Mouse (Mus musculus) layer of hippocampus, adult 9-11 months (tissue): Measurements from ENCODE around the gene Lmnb2.

Experiments used
- DNase-seq: peaks from one replicate; pipeline ENCODE4 v3.0.0; 2022

The Lmnb2 gene

GRCm38 (mm10) chr10:80917779-80918434 is at the start of gene Lmnb2:
TSS of gene Lmnb2 (minus strand) at chr10:80918245.
- peak; percentile 89 for DNase-seq

GRCm38 (mm10) chr10:80967101-80967656 is 49.1 kb upstream of the Lmnb2 start:
- no peak for DNase-seq

DNA sequence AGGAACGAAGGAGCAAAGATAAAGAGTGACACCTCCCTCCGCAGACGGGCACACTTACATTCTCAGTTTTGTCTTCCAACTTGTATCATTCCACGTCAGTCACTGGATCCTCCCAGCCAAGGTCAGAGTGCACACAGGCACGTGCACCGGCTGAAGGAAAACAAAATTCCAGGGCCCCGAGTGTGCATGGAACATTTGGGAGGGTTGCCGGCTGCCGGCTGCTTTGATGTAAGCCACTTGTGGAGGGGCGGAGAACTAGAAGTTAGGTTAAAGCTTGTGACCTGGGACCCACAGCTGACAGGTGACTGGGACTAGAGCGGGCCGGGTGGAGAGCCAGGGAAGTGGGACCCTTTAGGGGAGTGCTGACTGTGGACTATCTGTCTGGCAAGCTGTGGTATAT is 48.3 kb upstream of the Lmnb2 start:
- DNase-seq, result no peak

GRCm38 (mm10) chr10:80963031-80963975 is 45.3 kb upstream of the Lmnb2 start:
- DNase-seq, result peak; percentile 69

GRCm38 (mm10) chr10:80962585-80962984 is 44.5 kb upstream of the Lmnb2 start:
- DNase-seq, result peak; percentile 36

- no peak for DNase-seq
Observed at GRCm38 (mm10) chr10:80962051-80962472, 44.0 kb upstream of the Lmnb2 start.

GRCm38 (mm10) chr10:80960551-80961508 is 42.8 kb upstream of the Lmnb2 start:
- no peak for DNase-seq

DNA sequence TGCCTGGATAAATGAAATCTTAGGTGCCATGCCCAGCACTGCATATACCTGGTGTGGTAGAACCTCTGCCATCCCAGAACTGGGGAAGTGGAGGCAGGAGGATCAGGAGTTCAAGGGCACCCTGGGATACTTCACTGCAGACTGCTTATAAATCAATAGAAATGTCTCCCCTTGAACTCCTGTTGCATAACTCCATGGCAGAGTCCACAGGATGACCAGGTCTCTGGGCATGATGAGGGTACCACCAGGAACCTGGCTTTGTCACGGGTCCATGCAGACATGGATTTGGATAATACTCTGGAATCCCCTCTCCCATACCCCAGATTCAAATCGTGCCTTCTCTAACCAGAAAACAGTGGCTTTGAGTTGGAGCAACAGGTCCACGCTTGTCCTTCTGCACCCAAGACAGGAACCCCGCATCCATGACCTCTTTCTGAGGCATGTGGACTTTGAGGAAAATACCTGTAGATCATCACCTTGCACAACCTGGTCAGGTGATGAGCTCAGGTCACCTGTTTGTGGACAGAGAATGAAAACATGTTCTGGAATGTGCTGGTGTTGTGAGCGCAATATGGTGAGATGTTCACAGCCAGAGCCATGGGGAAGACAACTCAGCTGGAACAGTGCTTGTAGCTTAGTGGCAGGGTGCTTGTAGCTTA is 41.1 kb upstream of the Lmnb2 start:
- DNase-seq, result no peak

DNA sequence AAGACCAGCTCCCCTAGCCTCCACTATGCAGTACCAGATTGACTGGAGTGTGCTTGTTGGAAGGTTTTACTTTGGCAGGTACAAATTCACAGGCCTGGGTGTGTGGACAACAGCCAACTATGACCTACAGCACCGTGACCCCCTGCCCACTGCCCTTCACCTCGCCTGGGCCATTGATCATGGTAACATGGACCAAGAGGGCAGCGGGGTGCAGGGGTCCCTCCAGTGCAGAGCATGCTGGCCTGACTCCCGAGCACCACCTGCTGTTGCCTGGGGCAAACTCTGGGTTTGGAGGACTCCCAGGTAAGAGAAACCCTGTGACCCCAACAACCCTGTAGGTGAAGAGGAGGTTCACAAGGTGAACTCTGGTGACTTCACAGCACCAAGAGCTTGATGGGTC is 39.7 kb upstream of the Lmnb2 start:
- no peak for DNase-seq

DNA sequence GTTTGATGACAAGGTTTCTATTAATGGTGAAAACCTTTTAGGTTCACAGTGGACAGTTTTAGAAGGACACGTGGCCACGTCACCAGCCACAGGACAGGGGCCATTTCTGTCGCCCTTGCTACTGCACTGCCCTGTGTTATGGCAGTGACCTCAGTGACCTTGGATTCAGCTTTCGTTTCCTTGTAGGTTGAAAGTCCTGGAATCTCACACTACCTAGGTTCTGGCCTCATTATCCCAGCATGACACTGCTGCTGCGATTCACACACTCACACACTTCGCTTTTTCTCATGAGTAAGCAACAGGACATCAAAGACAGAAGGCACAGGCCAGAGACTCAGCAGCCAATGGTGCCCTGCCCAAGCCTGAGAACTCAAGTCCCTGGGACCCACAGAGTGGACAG is 38.9 kb upstream of the Lmnb2 start:
- no peak for DNase-seq

DNA sequence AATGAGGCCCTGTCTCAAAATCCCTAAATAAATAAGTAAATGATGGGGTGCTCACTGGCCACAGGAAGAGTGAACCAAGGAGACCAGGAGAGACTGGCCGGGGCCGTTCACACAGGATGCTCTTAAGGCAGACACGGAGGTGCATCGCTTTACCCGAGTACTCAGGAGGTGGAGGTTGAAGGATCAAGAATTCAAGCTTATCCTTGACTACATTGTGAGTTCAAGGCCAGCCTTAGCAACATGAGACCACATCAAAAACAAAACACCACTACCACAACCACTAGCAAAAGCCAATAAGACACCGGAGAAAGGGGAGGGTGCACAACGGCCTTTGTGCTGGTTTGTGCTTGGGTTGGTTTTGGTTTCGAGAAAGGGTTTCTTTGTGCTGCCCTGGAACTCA is 38.3 kb upstream of the Lmnb2 start:
- DNase-seq, result no peak

DNA sequence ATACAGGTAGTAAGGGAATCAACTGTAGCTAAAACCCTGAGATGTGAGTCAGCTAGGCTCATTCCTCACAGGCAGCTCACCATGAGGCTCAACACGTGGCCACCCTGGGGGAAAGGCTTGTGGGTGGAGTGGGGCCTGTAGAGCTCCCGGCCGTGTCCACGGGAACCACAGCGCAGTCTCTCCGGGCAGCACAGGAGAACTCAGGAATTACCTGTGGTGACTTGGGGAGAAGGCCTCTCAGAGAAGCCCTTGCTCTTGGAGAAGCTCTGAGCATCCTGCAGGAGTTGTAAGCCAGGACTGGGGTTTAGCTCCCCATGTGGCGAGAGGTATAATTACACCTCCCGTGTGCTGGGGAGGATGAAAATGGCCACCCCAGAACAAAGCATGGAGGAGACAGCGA is 37.5 kb upstream of the Lmnb2 start:
- peak; percentile 40 for DNase-seq

DNA sequence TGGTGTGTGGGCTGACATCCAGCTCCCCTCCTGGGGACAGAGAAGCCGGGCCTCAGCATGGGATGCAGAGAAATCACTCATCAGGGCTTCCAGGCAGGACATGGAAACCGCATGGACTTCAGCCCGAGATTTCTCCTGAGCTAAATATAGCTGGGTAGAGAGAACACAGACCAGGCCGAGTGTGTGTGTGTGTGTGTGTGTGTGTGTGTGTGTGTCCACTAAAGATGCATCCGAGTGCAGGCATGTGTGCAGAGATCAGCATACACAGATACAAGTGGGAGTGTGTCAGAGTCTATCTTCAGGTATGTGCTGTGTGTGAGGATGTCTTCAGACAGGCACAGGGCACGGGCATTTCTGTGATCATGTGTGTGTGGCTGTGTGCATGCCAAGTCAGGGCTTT is 36.8 kb upstream of the Lmnb2 start:
- DNase-seq, result no peak

DNA sequence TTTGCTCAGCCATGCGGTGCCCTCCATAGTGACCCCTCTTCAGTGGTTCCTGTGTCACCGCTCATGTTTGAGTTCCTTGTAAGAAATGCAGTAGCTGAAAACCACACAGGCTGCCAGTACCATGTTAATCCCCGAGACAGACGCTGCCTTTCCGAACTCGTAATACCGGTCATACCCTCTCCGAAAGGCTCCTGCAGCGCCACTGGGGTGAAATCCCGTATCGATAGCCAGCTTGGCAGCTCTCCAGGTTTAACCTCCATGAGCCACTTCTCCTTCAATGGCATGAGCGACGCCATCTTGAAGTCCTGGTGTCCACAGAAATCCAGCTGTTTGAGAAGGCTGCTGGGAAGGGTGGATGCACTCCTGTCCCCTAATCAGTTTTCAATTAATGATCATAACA is 36.4 kb upstream of the Lmnb2 start:
- no peak for DNase-seq

- no peak for DNase-seq
Observed at GRCm38 (mm10) chr10:80952449-80952848, 34.4 kb upstream of the Lmnb2 start.

DNA sequence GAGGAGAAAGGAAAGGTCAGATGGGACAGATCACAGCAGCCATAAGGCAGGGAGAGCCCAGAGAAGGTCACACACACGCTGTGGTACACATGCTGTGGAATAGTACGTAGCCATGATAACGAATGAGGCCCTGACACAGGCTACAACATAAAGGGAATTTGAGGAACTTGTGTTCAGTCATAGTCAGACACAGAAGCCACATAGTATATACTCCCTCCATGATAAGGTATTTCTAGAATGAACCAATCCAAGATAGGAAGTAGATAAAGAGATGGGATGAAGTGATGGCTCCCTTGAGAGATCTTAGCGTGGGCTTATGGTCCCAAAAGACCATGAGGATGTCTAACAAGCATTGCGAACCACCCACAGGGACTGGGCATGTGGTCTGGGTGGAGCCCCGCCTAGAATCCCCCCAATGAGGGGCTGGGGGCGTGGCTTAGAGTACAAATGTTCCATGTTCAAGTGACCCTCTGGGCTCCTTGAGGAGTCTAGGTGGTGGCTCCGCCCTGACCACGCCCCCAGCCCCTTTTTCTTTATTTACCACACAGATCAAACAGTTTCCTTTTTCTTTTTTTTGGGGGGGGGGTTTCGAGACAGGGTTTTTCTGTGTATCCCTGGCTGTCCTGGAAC is 33.8 kb upstream of the Lmnb2 start:
- DNase-seq, result no peak

DNA sequence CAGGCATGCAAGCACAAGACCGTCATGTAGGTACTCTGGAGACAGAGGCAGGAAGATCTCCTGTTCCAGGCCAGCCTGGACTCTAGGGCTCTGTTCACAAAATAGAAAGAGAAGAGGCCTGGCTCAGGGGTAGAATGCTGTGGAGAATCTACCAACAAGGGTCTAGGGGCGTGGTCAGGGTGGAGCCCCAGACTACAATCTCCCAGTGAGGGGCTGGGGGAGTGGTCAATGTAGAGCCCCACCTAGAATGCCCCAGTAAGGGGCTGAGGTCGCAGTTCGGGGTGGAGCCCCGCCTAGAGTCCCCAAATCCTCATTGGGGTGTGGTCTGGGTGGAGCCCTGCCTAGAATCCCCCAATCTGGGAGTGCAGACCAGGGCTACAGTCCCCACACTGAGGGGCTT is 32.3 kb upstream of the Lmnb2 start:
- no peak for DNase-seq

- DNase-seq, result no peak
Observed at GRCm38 (mm10) chr10:80949081-80949480, 31.0 kb upstream of the Lmnb2 start.

DNA sequence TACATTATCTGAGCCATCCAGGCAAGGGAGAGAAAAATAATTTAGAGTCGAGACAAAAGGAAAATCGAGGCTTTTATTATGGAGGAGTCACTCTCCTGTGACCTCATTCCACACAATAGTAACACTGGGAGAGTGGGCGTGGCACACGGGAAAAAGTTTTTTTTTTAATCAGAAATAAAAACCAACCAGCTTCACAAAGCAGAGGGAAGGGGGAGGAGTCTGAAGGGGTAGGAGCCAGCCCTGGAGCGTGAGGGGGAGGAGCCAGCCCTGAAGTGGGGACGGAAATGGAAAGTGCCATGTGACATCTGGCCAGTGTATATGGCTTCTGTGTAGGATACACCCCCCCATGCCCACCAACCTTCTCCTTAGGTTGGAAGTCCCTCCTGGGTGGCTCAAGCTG is 30.5 kb upstream of the Lmnb2 start:
- DNase-seq, result no peak

DNA sequence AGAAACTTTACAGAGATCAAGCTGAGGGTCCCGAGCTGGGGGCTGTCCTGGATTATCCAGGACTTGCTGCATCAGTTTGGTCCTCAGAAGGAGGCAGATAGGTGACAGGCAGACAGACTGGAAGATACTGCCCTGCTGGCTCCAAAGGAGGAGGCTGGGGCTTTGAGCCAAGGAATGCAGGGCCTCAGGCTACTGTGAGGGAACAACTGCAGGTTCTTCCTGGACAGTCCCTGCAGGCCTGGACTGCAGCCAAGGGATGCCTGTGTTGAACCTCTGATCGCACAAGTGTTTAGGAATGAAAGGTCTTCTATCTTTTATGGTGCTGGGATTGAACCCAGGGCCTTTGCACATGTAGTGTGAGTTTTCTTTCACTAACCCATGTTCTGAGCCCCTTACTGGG is 29.8 kb upstream of the Lmnb2 start:
- no peak for DNase-seq

DNA sequence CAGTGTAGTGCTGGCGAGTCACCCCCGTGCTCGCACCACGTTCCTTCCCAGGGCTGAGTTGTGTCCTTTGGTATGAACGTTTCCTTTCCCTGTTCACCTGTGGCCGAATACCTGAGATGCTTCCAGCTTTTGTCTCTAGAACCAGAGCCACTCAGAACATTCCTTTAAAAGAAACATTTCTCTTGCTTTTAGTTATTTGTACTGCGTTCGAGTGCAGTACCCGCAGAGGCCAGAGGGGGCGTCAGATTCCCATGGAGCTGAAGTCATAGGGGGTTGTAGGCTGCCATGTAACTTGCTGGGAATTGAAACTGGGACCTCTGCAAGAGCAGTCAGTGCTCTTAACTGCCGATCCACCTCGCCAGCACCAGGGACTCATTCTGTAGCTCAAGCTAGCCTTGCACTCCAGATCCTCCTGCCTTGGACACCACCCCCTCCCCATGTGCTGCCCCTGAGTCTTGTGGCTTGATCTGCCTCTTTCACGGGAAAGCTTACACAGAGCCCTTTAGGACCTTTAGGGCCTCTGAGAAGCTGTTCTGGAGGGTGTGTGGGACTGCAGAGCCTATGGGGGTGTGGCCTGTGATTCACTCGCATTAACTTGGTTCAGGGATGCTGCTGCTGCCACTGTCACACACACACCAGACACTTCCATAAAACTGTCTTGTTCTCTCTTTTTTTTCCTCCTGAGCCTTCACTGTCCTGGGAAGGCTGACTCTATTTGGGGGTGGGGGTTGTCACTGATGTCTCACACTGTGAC is 28.8 kb upstream of the Lmnb2 start:
- no peak for DNase-seq
